Mouse (Mus musculus) CH12F3 (cell line): ENCODE results near the gene St7.

Experiments used
- in situ Hi-C: fragments of 300-500 bp; cut with MboI; formaldehyde crosslinking; loops from 2 replicates; pipeline ENCODE4 v1.14.3; 2020; ENCODE audit warnings: low sequenced_read_pairs

St7 gene

DNA sequence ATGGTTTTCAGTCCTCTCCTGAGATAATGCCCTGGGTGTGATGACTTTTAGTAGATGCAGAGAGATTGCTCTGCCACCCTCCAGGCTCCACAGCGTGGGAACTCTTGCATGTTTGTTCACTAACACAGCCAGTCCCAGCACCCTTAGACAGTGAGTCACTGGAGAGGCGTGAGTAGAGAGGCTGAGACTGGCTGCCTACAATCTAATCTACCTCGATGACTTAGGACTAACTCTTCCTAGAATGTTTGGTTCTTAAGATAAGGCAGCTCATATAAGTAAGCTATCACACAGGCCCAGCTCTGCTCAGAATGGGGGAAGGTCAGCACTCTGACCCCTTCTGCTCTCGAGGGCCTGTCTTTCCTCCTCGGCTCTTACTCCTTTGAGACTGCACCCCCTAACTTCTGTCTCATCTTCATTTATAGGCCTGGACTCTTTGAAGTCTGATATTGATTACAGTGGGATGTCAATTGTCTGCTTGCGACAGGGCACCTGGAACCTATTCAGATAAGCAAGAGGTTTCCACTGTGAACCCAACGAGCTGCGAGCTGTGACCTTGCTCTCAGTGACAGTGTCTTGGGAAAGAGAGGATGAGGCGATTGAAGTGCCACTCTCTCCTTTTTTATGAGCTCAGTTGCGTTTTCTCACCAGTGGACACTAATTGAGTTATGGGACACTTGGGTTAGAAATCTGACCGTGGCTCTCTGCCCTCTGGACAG is 246.1 kb downstream of the St7 start:
- in situ Hi-C loops, result no loop called here

DNA sequence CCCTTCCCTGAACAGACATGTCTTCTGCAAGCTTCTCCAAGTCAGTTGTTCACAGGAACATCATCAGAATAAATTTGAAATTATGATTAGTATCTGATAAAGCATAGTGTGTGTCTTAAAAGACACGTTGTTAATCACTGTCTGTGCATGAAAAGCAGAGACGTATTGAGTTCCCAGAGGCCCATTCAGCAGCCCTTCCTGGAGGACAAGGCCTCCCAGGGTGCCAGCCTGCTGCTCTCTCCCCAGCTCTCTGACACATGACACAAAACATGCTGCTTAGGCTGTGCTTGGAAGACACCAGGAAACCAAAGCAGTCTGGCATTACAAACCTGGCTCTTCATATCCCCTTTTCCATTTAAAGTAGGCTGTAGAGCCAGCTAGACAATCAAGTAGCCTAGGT is 249.2 kb downstream of the St7 start:
- in situ Hi-C loops, result no loop called here

DNA sequence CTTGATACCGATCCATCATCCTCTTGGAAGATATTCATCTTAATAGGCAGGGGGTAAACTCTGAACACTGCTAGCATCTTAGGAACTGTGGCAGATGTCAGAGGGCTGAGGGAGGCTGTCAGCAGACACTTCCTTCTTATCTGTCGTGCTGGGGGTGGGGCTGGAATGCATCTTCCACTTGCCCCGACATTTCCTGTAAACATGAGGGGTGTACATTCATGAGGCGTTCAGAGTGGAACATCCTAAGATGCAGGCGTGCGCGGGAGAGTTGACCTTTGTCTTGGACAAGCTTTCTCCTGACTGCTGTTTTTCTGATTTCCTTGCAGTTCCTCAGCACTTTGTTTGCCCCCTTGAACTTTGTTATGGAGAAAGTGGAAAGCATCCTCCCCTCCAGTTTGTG is 249.6 kb downstream of the St7 start:
- in situ Hi-C loops, result no loop called here

DNA sequence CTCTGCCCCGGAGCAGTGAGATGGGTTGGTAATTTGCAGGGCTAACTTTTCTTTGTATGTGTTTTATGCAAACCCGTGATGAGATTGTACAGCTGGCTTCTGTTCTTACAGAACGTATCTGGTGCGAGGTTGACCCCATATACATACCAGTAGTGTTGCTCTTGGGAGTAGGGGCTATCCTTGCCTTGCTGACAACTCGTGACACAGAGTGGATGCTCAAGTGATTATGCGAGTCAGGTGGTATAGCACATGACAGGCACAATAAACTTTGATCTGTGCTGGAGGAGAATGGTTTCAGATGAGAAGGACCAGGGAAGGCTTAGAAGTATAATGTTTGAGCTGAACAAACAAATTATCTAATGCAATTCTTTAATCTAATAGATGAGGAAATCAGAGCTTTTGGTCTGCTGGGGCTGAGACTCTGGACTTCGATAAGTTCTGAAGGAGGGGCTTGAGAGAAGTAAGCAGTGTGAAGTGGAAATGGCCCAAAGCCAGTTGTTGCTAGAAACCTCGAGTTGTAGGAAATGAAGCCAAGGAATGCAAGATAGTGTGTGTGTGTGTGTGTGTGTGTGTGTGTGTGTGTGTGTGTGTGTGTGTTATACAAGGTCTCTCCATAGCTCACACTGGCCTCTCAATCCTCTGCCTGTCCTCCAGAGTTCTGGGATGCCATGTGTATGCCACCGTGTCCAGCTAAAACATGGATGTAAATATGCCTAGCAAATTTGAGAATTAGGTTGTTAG is 251.3 kb downstream of the St7 start:
- in situ Hi-C loops, result no loop called here

DNA sequence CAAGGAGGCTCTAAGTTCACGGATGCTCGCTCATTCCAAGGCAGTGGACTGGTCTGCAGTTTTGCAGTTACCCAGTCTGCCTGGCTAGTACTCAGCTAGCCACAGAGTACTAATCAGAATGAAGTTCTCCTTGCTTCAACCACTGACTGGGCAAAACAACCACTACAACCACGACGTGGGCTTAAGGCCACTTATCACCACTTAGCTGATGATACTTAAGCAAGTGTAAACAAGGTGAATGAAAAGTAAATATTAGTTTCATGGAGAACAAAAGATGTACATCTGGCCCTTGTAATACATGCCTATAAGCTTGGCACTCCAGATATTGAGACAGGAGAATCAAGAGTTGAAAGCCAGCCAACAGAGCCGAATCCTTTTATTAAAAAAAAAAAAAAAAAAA is 253.7 kb downstream of the St7 start:
- in situ Hi-C loops, result no loop called here

DNA sequence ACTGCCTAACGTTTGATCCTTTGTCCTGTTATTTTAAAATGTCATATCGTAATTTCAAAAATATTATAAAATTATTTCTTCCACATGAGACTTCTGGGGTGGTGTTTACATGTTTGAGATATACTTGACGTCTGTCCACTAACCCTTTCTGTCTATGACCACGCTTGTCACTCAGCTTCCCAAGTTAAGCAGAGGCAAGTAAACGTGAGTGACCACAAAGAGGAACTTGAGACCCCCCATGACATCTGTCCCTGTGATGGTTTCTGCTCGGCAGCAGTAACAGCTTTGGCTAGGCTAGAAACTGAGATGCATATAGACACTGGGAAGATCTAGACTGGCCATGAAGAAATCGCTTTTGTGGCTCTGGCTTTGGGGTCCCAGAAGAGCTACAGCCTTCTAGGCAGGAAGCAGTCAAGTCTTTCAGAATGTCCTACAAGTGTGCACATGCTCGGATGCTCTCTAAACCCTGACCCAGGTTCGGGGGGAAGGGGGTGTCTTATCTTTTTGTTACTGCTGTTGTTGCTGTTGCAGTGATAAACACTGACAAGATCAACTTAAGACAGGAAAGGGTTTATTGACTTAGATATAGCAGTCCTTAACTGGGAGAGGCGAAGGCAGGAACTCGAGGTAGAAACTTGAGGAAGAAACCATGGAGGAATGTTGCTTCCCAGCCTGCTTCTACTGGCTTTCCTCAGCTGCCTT is 254.5 kb downstream of the St7 start:
- in situ Hi-C loops, result no loop called here

DNA sequence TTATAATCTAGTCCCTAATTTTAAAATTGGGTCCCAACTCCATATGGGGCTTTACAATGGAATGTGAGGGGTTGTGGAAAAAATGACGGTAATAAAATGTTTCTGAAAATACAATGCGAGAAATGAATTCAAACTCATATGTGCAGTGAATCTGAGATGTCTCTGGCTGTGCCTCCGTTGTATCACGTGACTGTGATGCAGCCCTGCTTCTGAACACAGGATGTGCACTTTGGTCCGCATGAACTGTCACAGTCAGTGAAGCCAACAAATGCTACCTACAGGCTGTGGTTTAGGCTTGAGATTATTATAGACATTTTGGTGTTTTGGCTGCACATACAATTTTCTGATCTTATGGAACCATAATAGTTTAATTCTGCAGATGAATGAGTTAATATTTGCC is 256.4 kb downstream of the St7 start:
- in situ Hi-C loops, result no loop called here

DNA sequence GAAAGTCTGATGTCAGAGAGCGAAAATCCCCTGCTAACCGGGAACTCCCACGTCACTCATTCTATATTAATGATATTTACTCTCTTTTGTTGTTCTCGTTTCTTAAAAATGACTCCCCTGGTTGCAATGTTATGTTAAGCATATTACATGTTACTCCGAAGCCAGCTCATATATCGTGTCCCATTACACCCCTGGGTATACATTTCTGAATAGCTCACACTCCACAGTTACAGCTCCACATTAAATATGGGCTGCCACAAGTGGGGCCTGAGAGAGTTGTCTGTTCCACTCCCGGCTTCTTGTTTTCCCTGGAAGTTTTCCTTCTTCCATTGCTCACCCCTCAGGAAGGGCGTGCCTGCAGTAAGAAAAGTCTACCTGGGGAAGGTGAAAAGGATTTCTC is 259.0 kb downstream of the St7 start:
- in situ Hi-C loops, result no loop called here

DNA sequence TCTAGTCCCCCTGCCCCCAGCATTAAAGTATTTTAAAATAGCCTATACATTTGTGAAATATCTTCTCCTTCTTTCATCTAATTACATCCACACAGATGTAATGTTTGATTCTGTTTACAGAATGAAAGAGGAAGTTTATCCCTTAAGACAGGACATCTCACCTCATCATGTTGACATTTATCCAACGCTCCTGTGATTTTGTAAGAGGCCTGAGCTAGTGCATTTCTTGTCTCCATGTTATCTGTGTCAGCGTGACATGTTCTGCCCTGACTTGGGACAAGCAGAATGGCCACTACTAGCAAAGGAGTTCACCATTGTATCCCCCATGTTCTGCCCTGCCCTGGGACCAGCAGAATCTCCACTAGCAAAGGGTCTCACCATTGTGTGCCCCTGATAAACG is 270.7 kb downstream of the St7 start:
- in situ Hi-C loops, result no loop called here

DNA sequence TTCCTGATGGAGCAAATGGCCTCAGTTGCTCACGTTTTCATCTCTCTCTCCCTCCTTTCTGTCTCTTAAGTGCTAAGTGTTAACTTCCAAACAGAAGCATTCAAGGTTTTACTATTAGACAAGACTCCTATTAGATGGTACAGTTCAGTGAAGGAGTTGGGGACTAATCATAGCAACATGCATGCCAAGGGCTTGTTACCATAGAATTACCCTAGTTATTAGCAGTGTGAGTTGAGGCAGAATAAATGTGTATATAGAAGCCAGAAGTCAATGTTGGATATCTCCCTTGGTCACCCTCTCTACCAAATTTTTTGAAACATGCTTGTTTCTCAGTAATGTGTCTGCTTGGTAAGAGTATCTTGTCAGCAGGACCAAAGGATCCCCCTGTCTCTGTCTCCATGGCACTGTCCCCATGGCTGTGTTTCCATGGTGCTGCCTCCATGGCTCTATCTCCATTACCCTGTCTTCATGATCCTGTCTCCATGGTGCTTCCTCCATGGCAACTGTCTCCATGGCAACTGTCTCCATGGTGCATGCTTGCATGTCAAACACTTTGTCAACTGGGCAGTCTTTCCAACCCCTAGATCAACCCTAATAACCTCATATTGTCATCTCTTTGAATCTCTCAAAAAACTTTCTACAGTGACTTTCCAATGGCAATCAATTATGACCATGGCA is 275.9 kb downstream of the St7 start:
- in situ Hi-C loops, result no loop called here

DNA sequence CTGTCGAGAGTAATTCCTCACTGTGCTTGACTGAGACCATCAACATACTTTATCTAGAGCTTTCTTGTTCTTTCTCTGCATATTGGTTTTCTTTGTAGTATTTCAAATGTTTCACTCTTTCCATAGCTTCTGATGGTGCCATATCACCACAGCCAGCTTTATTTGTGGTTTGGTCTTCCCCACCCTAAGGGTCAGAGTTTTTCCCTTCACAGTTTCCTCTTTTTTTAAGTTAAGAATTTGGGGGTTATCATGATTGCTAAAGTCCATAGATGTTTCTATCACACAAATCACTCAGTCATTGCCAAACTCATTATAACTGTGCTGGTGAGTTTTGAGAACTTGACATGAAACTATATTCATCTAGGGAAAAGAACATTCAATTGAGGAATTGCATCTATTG is 277.1 kb downstream of the St7 start:
- in situ Hi-C loops, result no loop called here

DNA sequence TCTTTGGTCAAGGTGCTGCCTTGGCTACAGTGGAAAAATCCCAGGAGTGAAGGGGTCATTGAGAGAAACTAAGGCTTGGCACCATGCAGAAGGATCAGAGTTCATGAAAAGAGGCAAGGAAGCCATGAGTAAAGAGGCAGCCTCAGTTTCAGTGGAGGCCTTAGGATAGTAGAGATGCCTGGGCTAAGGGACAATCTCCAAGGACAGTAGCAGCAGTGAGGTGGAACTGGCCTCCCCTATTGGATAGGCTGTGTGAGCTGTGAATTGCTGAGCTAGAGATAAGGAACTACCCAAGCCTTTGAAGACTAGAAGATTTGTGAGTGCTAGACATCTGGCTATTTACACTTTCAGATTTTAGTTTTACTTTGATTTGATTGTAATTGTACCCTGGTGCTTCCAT is 278.7 kb downstream of the St7 start:
- in situ Hi-C loops, result no loop called here

DNA sequence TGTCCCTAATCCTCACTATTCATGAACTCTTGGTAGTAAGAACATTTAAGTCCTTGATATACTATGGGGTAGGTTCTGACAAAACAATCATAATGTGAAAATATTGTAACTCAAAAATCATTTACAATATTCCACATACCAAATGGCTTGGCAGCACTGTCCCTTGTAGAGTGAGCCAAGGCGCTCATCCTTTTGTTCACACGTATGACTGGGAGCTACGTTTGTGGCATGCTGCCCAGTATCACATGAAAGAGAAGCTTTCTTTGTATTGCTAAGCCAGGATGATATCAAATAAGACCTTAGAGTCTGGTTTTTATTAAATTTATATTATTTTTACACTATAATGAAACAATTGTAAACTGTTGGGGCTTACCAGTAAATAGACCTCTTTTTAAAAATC is 281.7 kb downstream of the St7 start:
- in situ Hi-C loops, result no loop called here

DNA sequence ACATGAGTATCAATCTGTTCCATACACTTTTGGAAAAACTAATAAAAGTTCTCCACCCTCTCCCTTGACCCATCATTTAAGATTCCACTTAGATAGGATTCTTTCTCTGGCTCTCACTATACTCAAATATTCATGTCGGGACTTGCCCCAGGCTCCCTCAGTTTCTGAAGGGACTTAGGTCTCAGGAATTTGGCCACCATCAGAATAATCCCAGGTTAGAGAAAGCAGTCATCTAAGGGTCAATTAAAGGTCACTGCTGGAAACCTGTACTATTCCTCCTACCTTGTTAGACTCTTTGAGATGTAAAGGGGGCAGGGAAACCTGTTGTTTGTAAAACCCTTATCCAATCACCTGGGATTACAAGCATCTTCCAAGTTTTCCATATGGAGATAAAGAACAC is 284.4 kb downstream of the St7 start:
- in situ Hi-C loops, result no loop called here

DNA sequence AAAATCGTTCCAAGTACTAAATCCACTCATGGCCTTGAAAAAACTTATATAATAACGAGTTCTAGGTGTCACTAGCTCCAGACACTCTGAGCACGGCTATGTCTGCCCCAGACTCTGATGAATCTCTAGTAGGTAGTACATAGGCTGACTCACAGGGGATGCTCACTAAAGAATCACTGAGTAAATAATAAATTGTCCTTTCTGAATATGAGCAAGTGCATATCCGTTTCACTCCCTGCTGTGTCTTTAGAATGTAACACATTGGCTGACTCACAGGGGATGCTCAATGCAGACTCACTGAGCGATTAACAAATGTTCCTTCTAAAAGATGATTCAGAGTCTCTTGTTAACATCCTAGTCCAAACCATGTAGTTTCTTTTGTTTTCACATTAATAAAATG is 285.6 kb downstream of the St7 start:
- in situ Hi-C loops, result no loop called here

DNA sequence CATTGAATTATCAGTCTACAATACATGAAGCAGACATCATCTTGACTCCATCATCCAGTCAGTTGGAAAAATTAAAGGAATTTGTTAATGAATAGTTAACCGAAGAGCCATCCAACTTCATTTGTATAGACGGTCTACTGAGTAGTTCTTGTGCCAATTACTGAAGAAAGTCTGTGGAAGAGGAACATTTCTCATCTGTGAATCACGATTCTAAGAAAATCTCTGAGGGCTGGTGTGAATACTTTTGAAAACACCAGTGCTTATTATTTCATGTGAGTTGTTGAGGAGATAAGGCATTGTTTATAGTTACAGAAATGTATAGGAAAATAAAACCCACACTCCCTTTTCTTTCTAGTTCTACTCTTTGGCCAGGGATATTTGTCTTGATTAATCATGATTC is 286.1 kb downstream of the St7 start:
- in situ Hi-C loops, result no loop called here

DNA sequence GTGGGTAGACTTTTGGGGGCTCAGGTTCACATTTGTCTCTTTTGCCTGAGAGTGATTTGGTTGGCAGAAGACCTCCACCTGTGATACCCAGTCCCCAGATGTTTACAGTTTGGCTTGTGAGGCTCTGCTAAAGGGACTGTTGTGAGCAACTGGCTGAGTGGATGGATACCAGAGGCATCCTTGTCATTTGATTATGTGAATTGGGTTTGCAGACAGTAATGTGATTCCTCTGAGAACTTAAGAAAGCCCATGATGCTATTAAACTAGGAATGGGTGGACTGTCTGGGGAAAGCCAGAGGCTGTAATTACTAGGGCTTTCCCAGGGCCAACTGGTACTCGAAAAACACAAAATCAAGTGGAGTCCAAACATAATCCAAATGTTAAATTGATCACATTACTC is 286.6 kb downstream of the St7 start:
- in situ Hi-C loops, result no loop called here

DNA sequence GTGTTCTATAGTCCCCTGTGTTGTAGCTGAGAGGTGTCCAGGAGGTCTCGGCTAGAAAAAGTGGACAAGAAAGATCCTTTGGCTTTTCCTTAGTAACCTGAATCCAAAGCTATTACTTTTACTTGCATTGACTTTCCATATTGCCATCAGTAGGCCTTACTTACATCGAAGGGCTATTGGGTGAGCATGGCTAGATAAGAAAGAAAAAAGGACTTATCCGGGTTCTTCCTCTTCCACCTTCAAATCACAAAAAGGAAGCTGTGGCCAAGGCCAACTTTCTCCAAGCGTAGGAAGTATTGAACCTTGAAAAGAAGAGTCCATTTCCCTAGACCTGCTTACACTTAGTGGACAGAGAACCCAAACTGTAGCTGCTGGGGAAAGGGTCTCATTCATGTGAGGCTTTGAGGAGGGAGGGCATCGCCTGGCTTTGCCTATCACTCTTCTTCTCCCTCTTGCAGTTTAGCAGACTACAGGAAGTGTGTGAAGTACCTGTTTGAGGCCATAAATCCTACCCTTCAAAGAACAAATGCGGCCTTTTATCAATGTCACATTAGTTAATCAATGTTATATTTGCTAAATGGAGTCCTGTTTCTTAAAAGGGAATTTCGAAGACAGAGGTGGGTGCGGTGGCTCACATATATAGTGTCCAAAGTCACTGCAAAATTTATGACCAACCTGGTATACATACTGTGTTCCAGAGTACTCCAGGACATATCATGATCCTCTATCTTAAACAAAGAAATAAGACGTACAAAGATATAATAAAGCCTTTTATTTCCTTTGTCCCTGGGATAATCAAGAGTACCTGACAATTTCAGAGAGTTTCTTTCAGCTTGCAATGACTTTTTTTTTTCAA is 297.7 kb downstream of the St7 start:
- in situ Hi-C loops, result no loop called here

DNA sequence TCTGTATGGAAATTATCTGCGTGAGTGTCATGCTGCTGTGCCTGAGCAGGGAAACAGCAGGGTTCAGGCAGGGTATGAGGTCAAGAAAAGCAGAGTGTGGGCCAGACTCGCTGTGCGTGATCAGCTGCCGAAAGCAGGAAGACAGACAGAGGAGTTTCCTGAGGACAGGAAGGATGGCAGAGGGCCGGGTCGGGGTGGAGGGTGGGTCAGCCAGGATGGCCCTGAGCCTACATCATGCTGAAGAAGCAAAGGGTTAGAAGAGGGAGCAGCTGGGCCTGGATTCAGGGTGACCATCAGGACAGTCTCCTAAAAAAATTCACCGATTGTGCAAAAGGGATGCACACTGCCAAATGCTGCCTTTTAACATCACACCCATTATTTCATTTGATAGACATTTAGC is 298.9 kb downstream of the St7 start:
- in situ Hi-C loops, result no loop called here
